Mouse (Mus musculus): ENCODE results near the gene Paqr6. TPM values are rescaled to one million over a fixed set of nuclear protein-coding genes. Genes with fewer than 3 reads are reported as not detected.
A peak's percentile ranks its signal among the peaks of the same experiment; 100 is the strongest.

Paqr6 gene
- 3.9 and 5.1 TPM in 2 replicates for polyA plus RNA-seq (2015; fragmentation: Nextera tagmentation; extraction: Ambion mirVana)

DNA sequence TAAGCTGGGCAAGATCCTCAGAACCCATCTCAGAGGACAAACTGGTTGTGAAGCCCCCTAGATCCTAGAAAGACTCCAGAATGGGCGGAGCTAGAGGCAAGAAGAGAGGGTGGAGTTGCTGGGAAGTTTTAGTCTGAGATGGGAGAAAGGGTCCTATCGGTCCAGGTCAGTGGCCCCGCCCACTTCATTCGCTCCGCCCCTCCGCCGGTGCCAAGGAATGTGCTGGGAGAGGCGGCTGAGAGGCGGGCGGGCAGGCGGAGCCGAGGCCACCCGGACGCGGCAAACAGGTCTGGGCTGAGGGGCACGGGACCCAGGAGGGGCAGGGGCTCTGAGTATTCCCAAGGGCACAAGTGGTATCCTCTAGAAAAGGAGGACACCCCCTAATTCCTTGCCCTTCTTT is at the start of gene Paqr6:
Gene Paqr6, plus strand, starts transcription at position 248 of the 400 bp plus-strand sequence.
- Histone ChIP-seq H3K27me3 (peaks cover 23% of the 10 kb centered on the region), H3K9me3 (replicated peaks) (no peaks in the 10 kb centered on the region), H3K4me1 (replicated peaks) (peaks cover 47% of the 10 kb centered on the region), H3K27ac (peak within 1 kb of the TSS; percentile 20; the same call in 1 of the 2 replicates), H3K4me3 (peak within 1 kb of the TSS; percentile 32), H3K9ac (no peak within 1 kb of the TSS), H3K4me2 (peak within 1 kb of the TSS; percentile 59), H3K36me3 (peaks cover 30% of the 10 kb centered on the region)
- ATAC-seq (replicated peaks; ENCODE audit: insufficient number of reproducible peaks, insufficient read depth, low FRiP score, low read depth), result peak; percentile 39; the same call in 1 of the 2 replicates
- WGBS, result 4% methylated on average over 16 of the region's 16 CpGs

DNA sequence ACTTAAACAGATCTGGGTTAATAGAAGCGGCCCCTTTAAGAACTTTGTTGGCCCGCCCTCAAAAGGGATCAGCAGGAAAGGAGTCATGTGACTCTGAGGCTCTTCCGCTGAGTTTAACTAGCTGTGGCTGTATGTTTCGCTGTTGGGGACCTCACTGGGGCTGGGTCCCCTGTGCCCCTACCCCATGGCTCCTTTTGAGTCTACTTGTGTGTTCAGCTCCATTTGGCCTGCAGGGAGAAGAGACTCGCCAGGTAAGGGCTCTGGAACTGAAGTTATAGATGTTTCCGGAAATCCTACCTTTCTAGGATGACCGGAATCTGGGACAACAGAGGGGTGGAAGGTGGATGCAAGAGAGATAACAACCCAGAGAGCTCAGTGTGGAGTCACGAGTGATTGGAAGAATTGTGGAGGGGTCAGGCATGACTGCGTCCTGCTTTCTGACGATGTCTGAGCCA is 39.4 kb upstream of the Paqr6 start, which contains the start of gene Glmp:
Gene Glmp, plus strand, starts transcription at position 73 of the 455 bp plus-strand sequence.
- WGBS, result under 1% methylated on average over 10 of the region's 10 CpGs
- H3K4me1 ChIP-seq (replicated peaks), result peaks cover 12% of the 10 kb centered on the region
- peaks cover 51% of the 10 kb centered on the region for H3K36me3 ChIP-seq

DNA sequence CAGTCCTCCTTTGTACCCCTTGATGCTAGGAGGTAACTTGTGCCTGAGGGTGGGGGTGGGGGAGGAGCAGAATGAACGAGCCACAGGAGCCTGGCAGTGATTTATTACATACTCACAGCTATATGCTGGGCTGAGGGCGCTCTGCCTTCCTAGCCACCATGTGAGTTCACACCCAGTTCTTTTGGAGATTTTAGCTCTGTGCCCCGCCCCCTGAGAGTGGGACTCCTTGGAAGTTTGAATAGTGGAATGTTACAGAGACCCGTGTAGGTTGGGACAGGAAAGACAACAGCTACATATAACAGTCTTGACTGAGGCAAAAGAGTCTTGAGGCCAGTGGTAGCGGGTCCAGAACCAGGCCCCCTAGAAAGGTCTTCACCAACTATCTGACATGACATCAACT is 35.4 kb upstream of the Paqr6 start:
- H3K36me3 ChIP-seq, result peaks cover 19% of the 10 kb centered on the region

More for the DNA sequence above, 39.4 kb upstream of the Paqr6 start, which contains the start of gene Glmp:
- Histone ChIP-seq H3K9me3 (replicated peaks) (no peaks in the 10 kb centered on the region), H3K27ac (0 out of 2 replicates have a peak within 1 kb of the TSS, but pooled peaks have one; percentile 29), H3K4me3 (peak within 1 kb of the TSS; percentile 75), H3K27me3 (no peaks in the 10 kb centered on the region), H3K9ac (peak within 1 kb of the TSS; percentile 73), H3K4me2 (peak within 1 kb of the TSS; percentile 90)
- peak; percentile 82 for ATAC-seq (replicated peaks; ENCODE audit: insufficient number of reproducible peaks, insufficient read depth, low FRiP score, low read depth)

DNA sequence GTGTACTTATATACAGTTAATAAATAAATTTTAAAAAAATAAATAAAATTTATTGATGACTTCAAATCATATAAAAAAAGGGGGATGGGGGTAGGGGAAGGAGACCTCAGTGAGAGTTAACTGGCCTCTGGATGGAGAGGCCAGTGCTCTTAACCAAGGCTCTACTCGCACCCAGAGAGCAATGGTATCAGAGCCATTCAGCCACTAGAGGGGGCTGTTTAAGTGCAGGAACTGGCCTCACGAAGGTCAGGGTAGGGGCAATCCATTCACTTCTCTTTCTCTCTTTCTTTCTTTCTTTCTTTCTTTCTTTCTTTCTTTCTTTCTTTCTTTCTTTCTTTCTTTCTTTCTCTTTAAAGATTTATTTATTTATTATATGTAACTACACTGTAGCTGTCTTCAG is 33.1 kb upstream of the Paqr6 start:
- Histone ChIP-seq H3K9me3 (replicated peaks) (no peaks in the 10 kb centered on the region), H3K36me3 (peaks cover 19% of the 10 kb centered on the region), H3K4me2 (no peak overlapping the region), H3K4me1 (replicated peaks) (peaks cover 12% of the 10 kb centered on the region), H3K9ac (no peak overlapping the region), H3K27me3 (no peaks in the 10 kb centered on the region), H3K4me3 (no peak overlapping the region), H3K27ac (no peak overlapping the region)
- WGBS, result 27% methylated on average over 2 of the region's 2 CpGs
- no peak for ATAC-seq (replicated peaks; ENCODE audit: insufficient number of reproducible peaks, insufficient read depth, low FRiP score, low read depth)

More for the DNA sequence above, 35.4 kb upstream of the Paqr6 start:
- peaks cover 12% of the 10 kb centered on the region for H3K4me1 ChIP-seq (replicated peaks)
- ATAC-seq (replicated peaks; ENCODE audit: insufficient number of reproducible peaks, insufficient read depth, low FRiP score, low read depth), result no peak
- no peak overlapping the region for H3K4me3 ChIP-seq
- H3K27ac ChIP-seq, result no peak overlapping the region
- H3K27me3 ChIP-seq, result no peaks in the 10 kb centered on the region
- no peak overlapping the region for H3K4me2 ChIP-seq
- H3K9me3 ChIP-seq (replicated peaks), result no peaks in the 10 kb centered on the region
- H3K9ac ChIP-seq, result no peak overlapping the region
- WGBS, result 81% methylated on average over 5 of the region's 5 CpGs

DNA sequence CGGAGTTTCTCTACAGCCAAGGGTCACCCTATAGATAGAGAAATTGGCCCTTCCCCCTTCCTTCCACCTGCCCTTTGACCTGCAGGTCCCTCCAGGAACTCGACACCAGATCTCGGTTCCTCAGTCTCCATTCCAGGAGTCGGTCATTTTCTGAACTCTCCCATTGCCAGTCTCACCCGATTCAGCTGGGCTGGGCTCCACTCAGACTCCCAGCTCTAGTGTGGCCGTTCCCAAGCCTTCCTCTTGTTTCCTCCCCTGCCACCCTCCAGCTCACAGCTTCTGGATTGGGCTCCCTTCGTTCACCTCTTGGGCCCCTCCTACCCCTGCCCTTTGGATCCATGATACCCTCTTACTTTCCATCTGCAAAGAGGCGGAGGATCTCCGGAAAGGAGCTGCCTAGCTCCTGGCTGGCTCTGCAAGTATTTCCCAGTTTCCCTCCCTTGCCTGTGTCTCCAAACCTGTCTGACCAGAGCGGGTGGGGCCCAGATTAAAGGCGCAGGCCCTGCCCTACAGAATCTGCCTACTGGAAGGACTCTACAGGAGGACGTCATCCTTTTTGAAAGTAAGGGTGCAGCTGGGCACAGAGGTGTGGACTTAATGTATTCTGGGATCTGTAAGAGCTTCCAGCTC is 30.2 kb upstream of the Paqr6 start:
- H3K4me3 ChIP-seq, result peak overlapping the region; percentile 96; the same call in 1 of the 2 replicates
- H3K9ac ChIP-seq, result no peak overlapping the region
- 0 out of 2 replicates have a peak overlapping the region, but pooled peaks have one; percentile 9 for H3K27ac ChIP-seq
- no peaks in the 10 kb centered on the region for H3K27me3 ChIP-seq
- no peak for ATAC-seq (replicated peaks; ENCODE audit: insufficient number of reproducible peaks, insufficient read depth, low FRiP score, low read depth)
- H3K9me3 ChIP-seq (replicated peaks), result no peaks in the 10 kb centered on the region
- peaks cover 33% of the 10 kb centered on the region for H3K4me1 ChIP-seq (replicated peaks)
- 43% methylated on average over 12 of the region's 12 CpGs for WGBS
- H3K4me2 ChIP-seq, result peak overlapping the region; percentile 74; the same call in 1 of the 2 replicates
- H3K36me3 ChIP-seq, result peaks cover 5% of the 10 kb centered on the region; the same call in 1 of the 2 replicates

DNA sequence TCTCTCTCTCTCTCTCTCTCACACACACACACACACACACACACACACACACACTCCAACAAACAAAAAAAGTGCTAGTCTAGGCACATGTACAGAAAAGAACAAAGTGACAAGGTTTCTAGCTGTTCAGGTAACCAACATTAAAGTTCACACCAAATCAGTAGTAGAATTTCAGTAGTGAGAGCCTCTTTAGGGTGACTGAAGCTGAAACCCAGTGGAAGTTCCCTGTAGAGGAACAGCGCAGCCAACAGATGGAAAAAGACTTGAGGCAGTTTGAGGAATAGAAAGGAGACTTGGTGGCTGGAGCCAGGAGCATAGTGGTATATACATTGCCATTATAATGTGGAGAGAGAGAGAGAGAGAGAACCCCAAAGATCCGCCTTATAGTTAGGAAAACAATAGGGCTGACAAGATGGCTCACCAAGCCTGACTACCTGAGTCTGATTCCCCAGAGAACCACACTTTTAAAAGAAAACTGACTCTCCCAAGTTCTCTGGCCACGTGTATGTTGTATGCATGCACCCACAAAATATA is 29.4 kb upstream of the Paqr6 start:
- Histone ChIP-seq H3K4me1 (replicated peaks) (peaks cover 35% of the 10 kb centered on the region), H3K27me3 (no peaks in the 10 kb centered on the region), H3K9me3 (replicated peaks) (no peaks in the 10 kb centered on the region), H3K27ac (peak overlapping the region; percentile 99), H3K9ac (peak overlapping the region; percentile 73), H3K4me3 (peak overlapping the region; percentile 96), H3K36me3 (no peaks in the 10 kb centered on the region), H3K4me2 (peak overlapping the region; percentile 74)
- no peak for ATAC-seq (replicated peaks; ENCODE audit: insufficient number of reproducible peaks, insufficient read depth, low FRiP score, low read depth)
- WGBS, result 30% methylated on average over 3 of the region's 3 CpGs

DNA sequence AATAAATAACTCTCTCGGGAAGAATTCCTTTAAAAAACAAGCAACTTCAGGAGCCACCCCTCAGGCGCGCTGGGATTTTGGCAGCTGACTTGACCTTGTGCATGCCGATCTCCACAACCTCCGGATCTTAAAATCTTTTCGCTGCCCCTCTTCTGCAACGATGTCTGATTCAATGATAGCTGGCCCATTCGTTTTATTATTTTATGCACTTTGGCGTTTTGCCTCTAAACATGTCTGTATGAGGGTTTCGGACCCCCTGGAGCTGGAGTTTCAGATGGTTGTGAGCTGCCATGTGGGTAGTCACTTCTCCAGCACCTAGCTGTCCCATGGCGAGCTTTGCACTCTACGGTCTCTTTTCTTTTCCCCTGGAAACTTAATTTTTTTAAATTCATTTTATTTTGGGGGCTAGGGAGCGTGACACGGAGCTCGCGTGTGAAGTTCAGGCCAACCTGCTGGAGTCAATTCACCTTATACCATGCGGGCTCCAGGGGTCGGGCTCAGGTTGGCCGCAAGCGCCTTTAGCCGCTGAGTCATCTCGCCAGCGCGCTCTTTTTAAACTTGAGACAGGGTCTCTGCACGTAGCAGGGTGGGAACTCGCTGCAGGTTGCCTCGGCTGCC is 28.8 kb upstream of the Paqr6 start:
- Histone ChIP-seq H3K4me1 (replicated peaks) (peaks cover 35% of the 10 kb centered on the region), H3K4me2 (peak overlapping the region; percentile 74), H3K36me3 (no peaks in the 10 kb centered on the region), H3K27me3 (no peaks in the 10 kb centered on the region), H3K9ac (peak overlapping the region; percentile 73), H3K4me3 (peak overlapping the region; percentile 96), H3K27ac (peak overlapping the region; percentile 99), H3K9me3 (replicated peaks) (no peaks in the 10 kb centered on the region)
- under 1% methylated on average over 27 of the region's 27 CpGs for WGBS
- peak; percentile 28 for ATAC-seq (replicated peaks; ENCODE audit: insufficient number of reproducible peaks, insufficient read depth, low FRiP score, low read depth)

DNA sequence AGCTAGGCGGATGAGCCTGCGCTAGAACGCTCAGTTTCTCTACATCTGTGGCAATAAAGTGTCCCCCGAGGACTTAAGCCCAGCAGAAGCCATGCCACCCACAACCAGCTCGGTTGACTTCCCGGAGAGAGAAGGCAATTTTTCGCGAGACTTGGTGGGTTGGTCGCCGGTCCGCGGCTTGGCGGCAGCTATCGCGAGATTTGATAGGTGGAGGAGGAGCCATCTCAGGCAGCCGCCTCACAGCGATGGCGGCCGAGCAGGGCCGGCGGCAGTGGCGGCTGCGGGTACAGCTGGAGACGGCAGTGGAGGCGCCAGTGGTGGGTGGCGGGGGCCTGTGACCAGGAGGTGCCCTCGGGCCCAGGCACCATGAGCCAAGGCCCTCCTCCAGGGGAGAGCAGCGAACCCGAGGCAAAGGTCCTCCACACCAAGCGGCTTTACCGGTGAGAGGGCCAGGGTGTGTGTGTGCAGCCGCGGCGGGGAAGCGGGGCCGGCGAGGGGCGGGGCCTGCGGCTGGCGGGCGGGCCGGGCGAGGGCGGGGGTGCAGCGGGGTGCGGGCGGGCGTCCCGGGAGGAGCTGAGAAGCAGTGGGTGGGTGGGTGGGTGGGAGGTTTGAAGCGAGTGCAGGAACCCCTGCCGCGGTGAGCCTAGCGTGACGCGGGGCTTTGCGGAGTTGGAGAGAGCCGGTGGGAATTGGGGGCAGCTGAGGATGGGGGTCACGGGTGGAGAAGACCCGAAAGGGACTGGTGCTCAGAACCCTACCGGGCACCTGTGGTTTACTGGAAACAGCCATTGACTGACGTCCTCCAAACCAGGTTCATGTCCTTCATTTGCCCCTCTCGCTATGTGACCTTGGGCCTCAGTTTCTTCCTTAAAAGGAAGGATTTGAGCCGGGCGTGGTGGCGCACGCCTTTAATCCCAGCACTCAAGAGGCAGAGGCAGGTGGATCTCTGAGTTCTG is 28.0 kb upstream of the Paqr6 start, which contains the start of the genes Tmem79 and Smg5:
Gene Tmem79, minus strand, starts transcription at position 91 of the 956 bp plus-strand sequence.
Gene Smg5, plus strand, starts transcription at position 203 of the 956 bp plus-strand sequence.
- peaks cover under 1% of the 10 kb centered on the region; the same call in 1 of the 2 replicates for H3K36me3 ChIP-seq
- peak within 1 kb of the TSS; percentile 96 for H3K9ac ChIP-seq
- peaks cover 35% of the 10 kb centered on the region for H3K4me1 ChIP-seq (replicated peaks)
- H3K9me3 ChIP-seq (replicated peaks), result no peaks in the 10 kb centered on the region
- H3K27me3 ChIP-seq, result no peaks in the 10 kb centered on the region
- H3K4me2 ChIP-seq, result peak within 1 kb of the TSS; percentile 74
- ATAC-seq (replicated peaks; ENCODE audit: insufficient number of reproducible peaks, insufficient read depth, low FRiP score, low read depth), result peak; percentile 88
- WGBS, result 1% methylated on average over 65 of the region's 66 CpGs
- peak within 1 kb of the TSS; percentile 99 for H3K27ac ChIP-seq
- H3K4me3 ChIP-seq, result peak within 1 kb of the TSS; percentile 96

DNA sequence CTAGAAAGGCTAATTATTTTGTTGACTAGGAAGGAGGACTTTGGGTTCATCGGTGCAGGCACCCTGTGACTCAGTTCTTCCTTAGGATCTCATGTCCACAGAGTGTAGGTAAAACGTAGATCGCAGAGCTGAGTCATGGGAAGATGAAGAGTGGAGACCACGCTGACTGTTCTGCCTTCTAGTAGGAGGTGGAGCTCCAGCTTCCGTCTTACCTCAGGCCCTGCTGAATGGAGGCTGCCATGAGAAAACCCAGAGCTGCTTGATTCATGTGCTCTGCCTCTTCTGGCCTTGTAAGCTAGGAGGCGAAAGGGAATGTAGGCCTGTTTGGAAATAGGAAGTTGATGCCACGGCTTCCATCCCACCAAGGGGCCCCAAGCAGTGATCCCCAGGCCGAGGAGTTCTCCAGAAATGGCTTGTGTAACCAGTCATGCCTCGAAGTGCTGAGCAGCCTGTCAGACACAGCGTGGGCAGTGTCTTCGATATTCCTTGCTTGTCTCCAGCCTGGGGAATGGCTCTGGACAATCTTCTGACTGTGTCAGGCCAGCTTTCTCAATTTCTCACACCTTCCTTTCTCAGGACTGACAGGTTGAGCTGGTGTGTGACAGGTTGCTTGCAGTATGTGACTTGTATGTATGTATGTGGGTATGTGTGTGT is 26.9 kb upstream of the Paqr6 start:
- Histone ChIP-seq H3K4me1 (replicated peaks) (peaks cover 35% of the 10 kb centered on the region), H3K36me3 (peaks cover 12% of the 10 kb centered on the region), H3K9me3 (replicated peaks) (no peaks in the 10 kb centered on the region), H3K27me3 (no peaks in the 10 kb centered on the region), H3K4me3 (peak overlapping the region; percentile 96), H3K4me2 (peak overlapping the region; percentile 74), H3K9ac (peak overlapping the region; percentile 12; the same call in 1 of the 2 replicates), H3K27ac (peak overlapping the region; percentile 99)
- 47% methylated on average over 11 of the region's 11 CpGs for WGBS
- ATAC-seq (replicated peaks; ENCODE audit: insufficient number of reproducible peaks, insufficient read depth, low FRiP score, low read depth), result no peak

DNA sequence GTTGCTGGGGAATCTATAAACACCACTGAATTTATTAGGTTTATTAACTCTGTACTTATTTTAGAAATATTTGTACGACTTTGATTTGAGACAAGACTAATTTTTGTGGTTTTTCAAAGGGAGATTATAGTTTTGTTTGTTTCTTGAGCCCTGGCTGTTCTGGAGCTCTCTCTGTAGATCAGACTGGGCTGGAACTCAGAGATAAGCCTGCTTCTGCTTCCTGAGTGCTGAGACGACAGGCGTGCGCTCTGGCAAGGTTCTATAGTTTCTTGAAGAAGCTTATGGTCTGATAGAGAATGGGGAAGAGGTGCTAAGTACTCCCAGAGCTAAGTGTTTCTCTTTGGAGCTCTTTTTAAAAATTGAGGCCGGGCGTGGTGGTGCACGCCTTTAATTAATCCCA is 26.1 kb upstream of the Paqr6 start:
- Histone ChIP-seq H3K9me3 (replicated peaks) (no peaks in the 10 kb centered on the region), H3K36me3 (peaks cover 20% of the 10 kb centered on the region), H3K4me3 (no peak overlapping the region), H3K27me3 (no peaks in the 10 kb centered on the region), H3K9ac (no peak overlapping the region), H3K27ac (no peak overlapping the region), H3K4me1 (replicated peaks) (peaks cover 35% of the 10 kb centered on the region), H3K4me2 (no peak overlapping the region)
- WGBS, result 76% methylated on average over 7 of the region's 7 CpGs
- no peak for ATAC-seq (replicated peaks; ENCODE audit: insufficient number of reproducible peaks, insufficient read depth, low FRiP score, low read depth)

All from heart, embryonic 15.5 days (tissue).